ENCODE assay signal across 12 mouse cellular contexts in genomic region chr1:120099483-120099882, GRCm38 (mm10). TPM values are rescaled to one million over a fixed set of nuclear protein-coding genes. Genes with fewer than 3 reads are reported as not detected.
DNase-seq lines count a peak whose midpoint lies in the region; ATAC-seq and TF ChIP-seq lines count a peak whose summit lies in the region.
"Had no signal": no experiment of that assay in that cellular context is flagged by ENCODE, and none has a peak within 500 bp of the region (broad histone marks: within the 10 kb centered on the region; RNA-seq: fewer than 3 reads in every experiment).

No protein-coding gene starts in this region.

- 67% methylated on average over 6 of the region's 6 CpGs for WGBS in forebrain, postnatal 0 days
- 82% methylated on average over 6 of the region's 6 CpGs for WGBS in forebrain, embryonic 15.5 days
- 33% methylated on average over 6 of the region's 6 CpGs for WGBS in liver, embryonic 15.5 days (ENCODE audit: insufficient replicate concordance)
- 71% methylated on average over 6 of the region's 6 CpGs for WGBS in heart, embryonic 10.5 days

- DNase-seq in forebrain, postnatal 0 days: no peak
- DNase-seq in liver: no peak
- DNase-seq in heart, embryonic 10.5 days (ENCODE audit: low spot score): no peak
- DNase-seq in adrenal gland, adult 2 months: no peak
- DNase-seq: adrenal gland, adult 8-10 months had no signal

- H3K4me1 ChIP-seq in forebrain, postnatal 0 days (ENCODE audit: insufficient read depth): no peaks in the 10 kb centered on the region
- H3K4me1 ChIP-seq in forebrain, embryonic 15.5 days: no peaks in the 10 kb centered on the region
- 0 out of 2 replicates have a peak, but pooled peaks cover 9% of the 10 kb centered on the region for H3K4me1 ChIP-seq in liver, embryonic 15.5 days (replicated peaks)
- H3K4me1 ChIP-seq in heart, embryonic 10.5 days: no peaks in the 10 kb centered on the region
- H3K4me1 ChIP-seq: embryonic facial prominence, embryonic 15.5 days; limb, embryonic 13.5 days; stomach, embryonic 15.5 days had no signal

- H3K27ac ChIP-seq in forebrain, postnatal 0 days (ENCODE audit: low read depth, low read length): no peak overlapping the region
- no peak overlapping the region for H3K27ac ChIP-seq in forebrain, embryonic 15.5 days (replicated peaks)
- H3K27ac ChIP-seq in liver, embryonic 15.5 days (replicated peaks): no peak overlapping the region
- H3K27ac ChIP-seq in heart, embryonic 10.5 days: no peak overlapping the region
- H3K27ac ChIP-seq: embryonic facial prominence, embryonic 15.5 days; limb, embryonic 13.5 days; stomach, embryonic 15.5 days had no signal

- no peaks in the 10 kb centered on the region for H3K36me3 ChIP-seq in forebrain, postnatal 0 days (ENCODE audit: insufficient read depth)
- H3K36me3 ChIP-seq in forebrain, embryonic 15.5 days: no peaks in the 10 kb centered on the region
- H3K36me3 ChIP-seq in liver, embryonic 15.5 days (replicated peaks): no peaks in the 10 kb centered on the region
- H3K36me3 ChIP-seq in heart, embryonic 10.5 days: no peaks in the 10 kb centered on the region
- H3K36me3 ChIP-seq: embryonic facial prominence, embryonic 15.5 days; limb, embryonic 13.5 days; stomach, embryonic 15.5 days had no signal

- no peak overlapping the region for H3K9ac ChIP-seq in forebrain, postnatal 0 days
- no peak overlapping the region for H3K9ac ChIP-seq in forebrain, embryonic 15.5 days (replicated peaks)
- no peak overlapping the region for H3K9ac ChIP-seq in liver, embryonic 15.5 days
- H3K9ac ChIP-seq: embryonic facial prominence, embryonic 15.5 days; limb, embryonic 13.5 days; stomach, embryonic 15.5 days had no signal

- TF ChIP-seq CTCF in forebrain, postnatal 0 days (IDR thresholded peaks at IDR 0.05; ENCODE audit: low read depth): no peak

- H3K4me2 ChIP-seq in forebrain, postnatal 0 days (ENCODE audit: low read depth): no peak overlapping the region
- H3K4me2 ChIP-seq in forebrain, embryonic 15.5 days (replicated peaks): no peak overlapping the region
- no peak overlapping the region for H3K4me2 ChIP-seq in liver, embryonic 15.5 days
- H3K4me2 ChIP-seq: embryonic facial prominence, embryonic 15.5 days; limb, embryonic 13.5 days; stomach, embryonic 15.5 days had no signal

- no peaks in the 10 kb centered on the region for H3K9me3 ChIP-seq in forebrain, postnatal 0 days (ENCODE audit: low read length)
- no peaks in the 10 kb centered on the region for H3K9me3 ChIP-seq in forebrain, embryonic 15.5 days
- H3K9me3 ChIP-seq in liver, embryonic 15.5 days (replicated peaks): no peaks in the 10 kb centered on the region
- H3K9me3 ChIP-seq in heart, embryonic 10.5 days: no peaks in the 10 kb centered on the region
- H3K9me3 ChIP-seq: embryonic facial prominence, embryonic 15.5 days; limb, embryonic 13.5 days; stomach, embryonic 15.5 days had no signal

- no peak overlapping the region for H3K4me3 ChIP-seq in forebrain, postnatal 0 days (ENCODE audit: low read depth, low read length)
- no peak overlapping the region for H3K4me3 ChIP-seq in forebrain, embryonic 15.5 days
- no peak overlapping the region for H3K4me3 ChIP-seq in liver, embryonic 15.5 days (replicated peaks)
- H3K4me3 ChIP-seq in heart, embryonic 10.5 days: no peak overlapping the region
- H3K4me3 ChIP-seq: embryonic facial prominence, embryonic 15.5 days; limb, embryonic 13.5 days; stomach, embryonic 15.5 days had no signal

- 0 out of 2 replicates have a peak, but pooled peaks have one; percentile 18 for ATAC-seq in forebrain, postnatal 0 days
- no peak for ATAC-seq in forebrain, embryonic 15.5 days (replicated peaks)
- peak; percentile 41; the same call in 1 of the 2 replicates for ATAC-seq in liver, embryonic 15.5 days (ENCODE audit: insufficient read depth)
- peak; percentile 30 for ATAC-seq in inflammation-experienced regulatory T-cells, adult 6 months
- ATAC-seq in neutrophil, adult 5-6 weeks (ENCODE audit: extremely low read depth, insufficient number of reproducible peaks, low FRiP score, poor library complexity, severe bottlenecking): peak; percentile 84

- no peaks in the 10 kb centered on the region for H3K27me3 ChIP-seq in forebrain, postnatal 0 days (ENCODE audit: insufficient read depth, low read length)
- no peaks in the 10 kb centered on the region for H3K27me3 ChIP-seq in forebrain, embryonic 15.5 days
- no peaks in the 10 kb centered on the region for H3K27me3 ChIP-seq in liver, embryonic 15.5 days
- no peaks in the 10 kb centered on the region for H3K27me3 ChIP-seq in heart, embryonic 10.5 days (ENCODE audit: insufficient read depth, poor library complexity, severe bottlenecking)
- H3K27me3 ChIP-seq: embryonic facial prominence, embryonic 15.5 days; limb, embryonic 13.5 days; stomach, embryonic 15.5 days had no signal

RNA-seq across cellular contexts. Expression of gene Dbi, which starts 21.4 kb away (rescaled TPM):
- total RNA-seq in forebrain, postnatal 0 days (2014; rRNA removed): 533 and 625 TPM in 2 replicates
- 1,729 and 1,732 TPM in 2 replicates for polyA plus RNA-seq in forebrain, postnatal 0 days (2015; fragmentation: Nextera tagmentation; extraction: Ambion mirVana)
- 1,549 and 1,577 TPM in 2 replicates for polyA plus RNA-seq in forebrain, embryonic 15.5 days (2015; fragmentation: Nextera tagmentation; extraction: Ambion mirVana)
- 835 and 898 TPM in 2 replicates for polyA plus RNA-seq in liver, embryonic 15.5 days (2015; fragmentation: Nextera tagmentation; extraction: Ambion mirVana)
- 100 to 1,000 TPM; 144 to 324 (median 146) TPM for polyA plus RNA-seq in inflammation-experienced regulatory T-cells, adult 6 months (2017; shearing (Covaris generic))
- 29.0 and 52.2 TPM in 2 replicates for total RNA-seq in neutrophil, adult 5-6 weeks (2017)
- 647 and 658 TPM in 2 replicates for polyA plus RNA-seq in heart, embryonic 10.5 days (2016; fragmentation: Nextera tagmentation; extraction: Ambion mirVana)
- 1,000 to 10,000 TPM; 1,195 to 1,389 TPM for total RNA-seq in adrenal gland, adult 2 months (2021)
- 375 and 512 TPM in 2 replicates for polyA plus RNA-seq in adrenal gland, adult 2 months (2012; rRNA removed)

RNA-seq across cellular contexts. Expression of gene 3110009E18Rik, which starts 21.5 kb away (rescaled TPM):
- 2.3 and 4.6 TPM in 2 replicates for total RNA-seq in forebrain, postnatal 0 days (2014; rRNA removed)
- 16.7 and 24.2 TPM in 2 replicates for polyA plus RNA-seq in forebrain, postnatal 0 days (2015; fragmentation: Nextera tagmentation; extraction: Ambion mirVana)
- 25.5 and 26.0 TPM in 2 replicates for polyA plus RNA-seq in forebrain, embryonic 15.5 days (2015; fragmentation: Nextera tagmentation; extraction: Ambion mirVana)
- polyA plus RNA-seq in liver, embryonic 15.5 days (2015; fragmentation: Nextera tagmentation; extraction: Ambion mirVana): 4.9 and 5.8 TPM in 2 replicates
- polyA plus RNA-seq in inflammation-experienced regulatory T-cells, adult 6 months (2017; shearing (Covaris generic)): 10 to 100 TPM; 23.2 to 27.8 (median 23.7) TPM
- total RNA-seq in neutrophil, adult 5-6 weeks (2017): 5.1 and 5.5 TPM in 2 replicates
- polyA plus RNA-seq in heart, embryonic 10.5 days (2016; fragmentation: Nextera tagmentation; extraction: Ambion mirVana): 13.0 and 15.0 TPM in 2 replicates
- total RNA-seq in adrenal gland, adult 2 months (2021): 10 to 100 TPM; 11.7 to 12.2 TPM
- 0.59 and 0.68 TPM in 2 replicates for polyA plus RNA-seq in adrenal gland, adult 2 months (2012; rRNA removed)

RNA-seq across cellular contexts. Expression of gene Tmem37, which starts 25.6 kb away (rescaled TPM):
- 3.3 and 6.0 TPM in 2 replicates for total RNA-seq in forebrain, postnatal 0 days (2014; rRNA removed)
- 6.8 and 9.7 TPM in 2 replicates for polyA plus RNA-seq in forebrain, postnatal 0 days (2015; fragmentation: Nextera tagmentation; extraction: Ambion mirVana)
- 4.5 and 5.8 TPM in 2 replicates for polyA plus RNA-seq in forebrain, embryonic 15.5 days (2015; fragmentation: Nextera tagmentation; extraction: Ambion mirVana)
- polyA plus RNA-seq in liver, embryonic 15.5 days (2015; fragmentation: Nextera tagmentation; extraction: Ambion mirVana): 84.6 and 97.7 TPM in 2 replicates
- 1 to 10 TPM in 1 of 3 experiments, under 1 TPM in 2; 0.86 to 4.5 (median 0.91) TPM for polyA plus RNA-seq in inflammation-experienced regulatory T-cells, adult 6 months (2017; shearing (Covaris generic))
- total RNA-seq in neutrophil, adult 5-6 weeks (2017): not detected in 2 replicates
- polyA plus RNA-seq in heart, embryonic 10.5 days (2016; fragmentation: Nextera tagmentation; extraction: Ambion mirVana): 17.5 and 22.5 TPM in 2 replicates
- total RNA-seq in adrenal gland, adult 2 months (2021): 10 to 100 TPM in 1 of 2 experiments, 1 to 10 TPM in 1; 9.8 to 22.6 TPM
- polyA plus RNA-seq in adrenal gland, adult 2 months (2012; rRNA removed): 22.4 and 32.9 TPM in 2 replicates
